Mouse (Mus musculus): ENCODE measurements around the gene Rnf121. TPM values are rescaled to one million over a fixed set of nuclear protein-coding genes. Genes with fewer than 3 reads are reported as not detected.

The Rnf121 gene
- polyA plus RNA-seq, 1 experiment from 2014 or later: 30.9 TPM

DNA sequence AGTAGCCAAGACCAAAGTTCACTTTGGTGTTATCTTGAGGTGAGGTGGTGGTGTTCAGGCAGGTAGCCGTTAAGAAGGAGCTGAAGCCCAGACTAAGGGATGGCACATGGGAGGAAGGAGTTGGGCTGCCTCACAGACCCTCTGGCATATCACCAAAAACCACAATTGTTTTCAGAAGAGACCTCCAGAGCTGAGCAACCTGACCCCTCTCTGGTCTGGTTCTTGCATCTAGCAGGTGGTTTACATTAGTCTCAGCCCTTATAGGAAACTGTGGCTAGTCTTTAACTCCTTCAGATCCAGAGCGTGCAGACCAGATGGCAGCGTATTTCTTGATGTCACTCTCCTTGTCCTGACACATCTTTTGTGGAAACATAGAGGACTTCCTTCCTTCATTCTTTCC lies 91.5 kb downstream of the Rnf121 start:
- peaks cover 59% of the 10 kb centered on the region for H3K4me1 ChIP-seq
- H3K36me3 ChIP-seq (replicated peaks): peaks cover 45% of the 10 kb centered on the region
- no peaks in the 10 kb centered on the region for H3K27me3 ChIP-seq (replicated peaks; ENCODE audit: low read depth, poor library complexity, severe bottlenecking)
- H3K27ac ChIP-seq (replicated peaks): peak overlapping the region; percentile 99
- DNase-seq (ENCODE audit: low spot score): peak; percentile 64
- peak overlapping the region; percentile 39 for H3K4me3 ChIP-seq
- no peaks in the 10 kb centered on the region for H3K9me3 ChIP-seq
- WGBS: 49% methylated on average over 3 of the region's 3 CpGs

DNA sequence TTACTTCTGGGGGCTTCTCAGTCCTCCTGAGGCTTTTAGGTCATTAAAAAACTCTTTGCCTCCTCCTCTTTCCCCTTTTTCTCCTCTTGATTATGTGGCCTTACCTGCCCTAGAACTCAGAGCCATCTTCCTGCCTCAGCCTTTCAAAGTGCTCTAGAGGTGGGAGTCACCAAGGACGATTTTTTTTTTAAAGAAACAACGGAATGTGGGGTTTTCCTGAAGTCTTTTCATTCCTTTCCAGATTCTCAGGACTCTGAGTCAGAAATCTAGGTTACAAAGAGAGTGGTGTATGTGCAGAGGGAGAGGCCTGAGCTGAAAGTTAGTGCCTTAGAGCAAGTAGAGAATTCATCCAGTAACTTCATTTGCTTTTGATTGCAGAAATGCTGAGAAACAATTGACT lies 93.5 kb downstream of the Rnf121 start:
- 46% methylated on average over 2 of the region's 2 CpGs for WGBS
- H3K9me3 ChIP-seq: no peaks in the 10 kb centered on the region
- peak overlapping the region; percentile 70 for H3K4me3 ChIP-seq
- no peak for DNase-seq (ENCODE audit: low spot score)
- peaks cover 65% of the 10 kb centered on the region for H3K4me1 ChIP-seq
- peaks cover 34% of the 10 kb centered on the region for H3K36me3 ChIP-seq (replicated peaks)
- H3K27ac ChIP-seq (replicated peaks): peak overlapping the region; percentile 99
- no peaks in the 10 kb centered on the region for H3K27me3 ChIP-seq (replicated peaks; ENCODE audit: low read depth, poor library complexity, severe bottlenecking)

- Histone ChIP-seq H3K27me3 (replicated peaks; ENCODE audit: low read depth, poor library complexity, severe bottlenecking) (no peaks in the 10 kb centered on the region), H3K4me3 (peak overlapping the region; percentile 70), H3K4me1 (peaks cover 65% of the 10 kb centered on the region), H3K9me3 (no peaks in the 10 kb centered on the region), H3K36me3 (replicated peaks) (peaks cover 26% of the 10 kb centered on the region), H3K27ac (replicated peaks) (peak overlapping the region; percentile 99)
- DNase-seq (ENCODE audit: low spot score): peak; percentile 70
- WGBS: 8% methylated on average over 19 of the region's 19 CpGs
Measured at GRCm38 (mm10) chr7:101970821-101971461, 94.3 kb downstream of the Rnf121 start.

DNA sequence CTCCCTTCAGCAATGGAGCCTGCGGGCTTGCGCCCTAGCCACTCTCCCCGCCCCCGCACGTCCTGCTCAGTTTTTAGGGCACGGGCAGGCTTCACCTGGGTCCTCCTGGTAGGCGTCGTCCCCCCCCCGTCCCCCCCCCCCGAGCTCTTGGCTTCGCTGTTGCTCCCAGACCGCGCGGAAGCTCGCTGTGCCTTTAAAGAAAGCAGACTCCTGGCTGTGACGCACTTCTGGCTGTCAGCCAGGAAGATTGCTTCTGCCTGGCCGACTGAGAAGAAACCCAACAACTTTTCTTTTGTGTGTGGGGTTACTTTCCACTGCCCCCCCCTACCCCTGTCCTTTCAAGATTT lies 94.9 kb downstream of the Rnf121 start:
- no peaks in the 10 kb centered on the region for H3K9me3 ChIP-seq
- H3K4me3 ChIP-seq: peak overlapping the region; percentile 70
- H3K27me3 ChIP-seq (replicated peaks; ENCODE audit: low read depth, poor library complexity, severe bottlenecking): no peaks in the 10 kb centered on the region
- H3K36me3 ChIP-seq (replicated peaks): peaks cover 21% of the 10 kb centered on the region
- peak overlapping the region; percentile 99 for H3K27ac ChIP-seq (replicated peaks)
- H3K4me1 ChIP-seq: peaks cover 68% of the 10 kb centered on the region
- under 1% methylated on average over 17 of the region's 17 CpGs for WGBS
- peak; percentile 82 for DNase-seq (ENCODE audit: low spot score)

GRCm38 (mm10) chr7:101969694-101970428 lies 95.4 kb downstream of the Rnf121 start:
- DNase-seq (ENCODE audit: low spot score): peak; percentile 91
- under 1% methylated on average over 53 of the region's 53 CpGs for WGBS
- Histone ChIP-seq H3K27me3 (replicated peaks; ENCODE audit: low read depth, poor library complexity, severe bottlenecking) (no peaks in the 10 kb centered on the region), H3K27ac (replicated peaks) (peak overlapping the region; percentile 99), H3K4me3 (peak overlapping the region; percentile 70), H3K9me3 (no peaks in the 10 kb centered on the region), H3K4me1 (peaks cover 63% of the 10 kb centered on the region), H3K36me3 (replicated peaks) (peaks cover 17% of the 10 kb centered on the region; the same call in 1 of the 2 replicates)

Other genes starting within 250 kb of the Rnf121 start
- 0.26 and 1.2 TPM in 2 replicates for gene Phox2a, start 247.2 kb downstream of the Rnf121 start, polyA plus RNA-seq (2016; fragmentation: Nextera tagmentation; extraction: Ambion mirVana)
- gene Inppl1, start 227.2 kb downstream of the Rnf121 start, polyA plus RNA-seq (2016; fragmentation: Nextera tagmentation; extraction: Ambion mirVana): 38.4 and 46.7 TPM in 2 replicates
- gene Folr2, start 208.3 kb downstream of the Rnf121 start, polyA plus RNA-seq (2016; fragmentation: Nextera tagmentation; extraction: Ambion mirVana): 0.49 TPM in 1 of 2 replicates, not detected in the other
- 118 and 119 TPM in 2 replicates for gene Anapc15, start 201.8 kb downstream of the Rnf121 start, polyA plus RNA-seq (2016; fragmentation: Nextera tagmentation; extraction: Ambion mirVana)
- 1.2 and 2.4 TPM in 2 replicates for gene Folr1, start 194.7 kb downstream of the Rnf121 start, polyA plus RNA-seq (2016; fragmentation: Nextera tagmentation; extraction: Ambion mirVana)
- gene Lamtor1, start 159.6 kb downstream of the Rnf121 start, polyA plus RNA-seq (2016; fragmentation: Nextera tagmentation; extraction: Ambion mirVana): 159 and 168 TPM in 2 replicates
- 0.59 and 0.72 TPM in 2 replicates for gene Tomt, start 159.1 kb downstream of the Rnf121 start, polyA plus RNA-seq (2016; fragmentation: Nextera tagmentation; extraction: Ambion mirVana)
- gene Lrrc51, start 131.6 kb downstream of the Rnf121 start, polyA plus RNA-seq (2016; fragmentation: Nextera tagmentation; extraction: Ambion mirVana): 9.4 and 9.7 TPM in 2 replicates
- gene Numa1, start 131.4 kb downstream of the Rnf121 start, polyA plus RNA-seq (2016; fragmentation: Nextera tagmentation; extraction: Ambion mirVana): 110 and 113 TPM in 2 replicates
- gene Il18bp, start 46.8 kb downstream of the Rnf121 start, polyA plus RNA-seq (2016; fragmentation: Nextera tagmentation; extraction: Ambion mirVana): 3.0 and 3.4 TPM in 2 replicates
- 43.3 and 44.5 TPM in 2 replicates for gene Xndc1, start within 50 bp of the Rnf121 start, polyA plus RNA-seq (2016; fragmentation: Nextera tagmentation; extraction: Ambion mirVana)
- 2.5 and 2.6 TPM in 2 replicates for gene Xntrpc, start 244 bp upstream of the Rnf121 start, polyA plus RNA-seq (2016; fragmentation: Nextera tagmentation; extraction: Ambion mirVana)
- gene Trpc2, start 17.6 kb upstream of the Rnf121 start, polyA plus RNA-seq (2016; fragmentation: Nextera tagmentation; extraction: Ambion mirVana): 0.17 TPM in 1 of 2 replicates, not detected in the other
- gene Art1, start 36.3 kb upstream of the Rnf121 start, polyA plus RNA-seq (2016; fragmentation: Nextera tagmentation; extraction: Ambion mirVana): 1.1 TPM in 2 replicates
- gene Art5, start 44.0 kb upstream of the Rnf121 start, polyA plus RNA-seq (2016; fragmentation: Nextera tagmentation; extraction: Ambion mirVana): 2.6 and 3.0 TPM in 2 replicates
- not detected in 2 replicates for gene Chrna10, start 51.4 kb upstream of the Rnf121 start, polyA plus RNA-seq (2016; fragmentation: Nextera tagmentation; extraction: Ambion mirVana)
- gene Nup98, start 144.7 kb upstream of the Rnf121 start, polyA plus RNA-seq (2016; fragmentation: Nextera tagmentation; extraction: Ambion mirVana): 48.2 and 50.6 TPM in 2 replicates
- 61.3 and 62.4 TPM in 2 replicates for gene Pgap2, start 144.7 kb upstream of the Rnf121 start, polyA plus RNA-seq (2016; fragmentation: Nextera tagmentation; extraction: Ambion mirVana)
- 42.5 and 48.4 TPM in 2 replicates for gene Rhog, start 190.6 kb upstream of the Rnf121 start, polyA plus RNA-seq (2016; fragmentation: Nextera tagmentation; extraction: Ambion mirVana)
- gene Stim1, start 202.3 kb upstream of the Rnf121 start, polyA plus RNA-seq (2016; fragmentation: Nextera tagmentation; extraction: Ambion mirVana): 13.0 and 14.6 TPM in 2 replicates